Mouse (Mus musculus) thymus, adult 2 months (tissue): Measurements from ENCODE around the gene Vmn1r48. TPM values are rescaled to one million over a fixed set of nuclear protein-coding genes. Genes with fewer than 3 reads are reported as not detected.
"Not testable (repeated sequence)": the region's sequence is repeated elsewhere in the genome, so short reads cannot be mapped to it uniquely, and the experiment has no call there.

Experiments
- DNase-seq: peaks from one replicate; pipeline ENCODE4 v3.0.0; 2021
- H3K27ac ChIP-seq: fragments of 200-500 bp; 2 replicates; pipeline ENCODE4 v1.5.1; 2012; ENCODE audit warnings: low read length, control low read depth; ENCODE audit not compliant: control insufficient read depth, insufficient read depth
- H3K27me3 ChIP-seq: fragments of 200-500 bp; 2 replicates; pipeline ENCODE4 v1.6.1; 2012; ENCODE audit warnings: mild to moderate bottlenecking, low read length, moderate library complexity, mixed read lengths; ENCODE audit not compliant: control insufficient read depth, insufficient read depth
- H3K36me3 ChIP-seq: fragments of 200-500 bp; 2 replicates; pipeline ENCODE4 v1.6.1; 2012; ENCODE audit warnings: mild to moderate bottlenecking, low read length, moderate library complexity; ENCODE audit not compliant: control insufficient read depth, insufficient read depth
- H3K4me1 ChIP-seq: fragments of 200-500 bp; replicated peaks from 2 replicates; pipeline ENCODE4 v1.6.1; 2012; ENCODE audit warnings: low read length; ENCODE audit not compliant: control insufficient read depth, insufficient read depth
- H3K4me3 ChIP-seq: fragments of 200-500 bp; 2 replicates; pipeline ENCODE4 v1.5.1; 2012; ENCODE audit warnings: mild to moderate bottlenecking, low read length, control low read depth, moderate library complexity; ENCODE audit not compliant: control insufficient read depth, insufficient read depth
- CTCF ChIP-seq: fragments of 200-500 bp; IDR thresholded peaks from 2 replicates; pipeline ENCODE4 v1.5.1; 2012; ENCODE audit warnings: mild to moderate bottlenecking, control low read depth, low read length, moderate library complexity, borderline replicate concordance; ENCODE audit not compliant: control insufficient read depth, poor library complexity, insufficient read depth; ENCODE audit errors: extremely low read depth
- POLR2A ChIP-seq: fragments of 200-500 bp; IDR thresholded peaks from 2 replicates; pipeline ENCODE4 v1.6.1; 2012; ENCODE audit warnings: mild to moderate bottlenecking, low read length, control low read depth, moderate library complexity; ENCODE audit not compliant: control insufficient read depth, poor library complexity, insufficient read depth; ENCODE audit errors: extremely low read depth
- WGBS: fragments of 180-500 bp; shearing (Covaris S2); methylation state at CpG from one replicate; pipeline ENCODE4 v1.1.7; 2018; 5-methylcytosine and 5-hydroxymethylcytosine counted together
- polyA plus RNA-seq: library from polyadenylated mRNA; depleted of rRNA; stranded (reverse); fragments of >200 nt; gene quantifications from 2 replicates; pipeline ENCODE4 v1.2.3, GENCODE M21; 2012; rRNA removed

The Vmn1r48 gene
- not detected in 2 replicates for polyA plus RNA-seq

DNA sequence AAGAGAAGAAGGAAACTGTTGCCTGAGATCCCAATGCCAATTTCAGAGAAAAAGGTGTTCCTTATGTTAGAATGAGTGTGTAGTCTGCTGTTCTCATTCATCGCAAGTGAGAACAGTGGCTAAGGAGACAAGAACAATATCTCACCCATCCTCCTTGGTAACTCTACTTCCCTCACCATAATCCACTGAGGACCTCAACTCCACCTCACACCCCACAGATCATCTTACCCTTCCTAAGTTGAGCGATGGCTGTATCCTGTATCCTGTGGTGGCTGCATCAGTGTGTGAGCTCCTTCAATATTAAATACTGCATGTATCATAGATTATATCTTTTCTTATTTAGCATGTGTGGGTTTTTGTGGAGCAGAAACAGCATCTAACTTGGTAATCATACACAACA lies at the start of gene Vmn1r48:
TSS of gene Vmn1r48 (minus strand) at position 101 of the 400 bp plus-strand sequence.
- no CpG with 5 or more reads among the region's 2 CpGs for WGBS
- not testable (repeated sequence) for H3K27ac ChIP-seq, H3K4me3 ChIP-seq, DNase-seq, H3K36me3 ChIP-seq, H3K27me3 ChIP-seq, H3K4me1 ChIP-seq

DNA sequence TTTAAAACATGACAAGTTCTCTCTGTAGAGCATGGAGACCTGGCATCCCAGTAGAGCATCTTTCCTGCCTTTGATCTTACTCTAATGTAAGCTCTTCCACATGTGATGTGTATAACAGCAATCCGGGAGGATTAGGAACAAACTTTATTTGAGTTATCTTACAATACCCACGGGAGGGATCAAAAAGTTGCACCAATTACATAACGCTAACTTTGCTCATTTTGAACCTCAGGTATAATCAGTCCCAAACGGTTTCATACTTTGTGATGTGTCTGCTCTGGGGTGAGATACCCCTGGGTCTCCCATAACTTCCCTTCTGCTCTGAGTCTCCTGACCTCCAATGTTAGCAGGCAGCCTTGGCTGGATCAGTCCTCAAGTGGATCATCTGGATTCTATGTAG lies 41.8 kb upstream of the Vmn1r48 start, which contains the start of gene Vmn1r49:
TSS of gene Vmn1r49 (minus strand) at position 101 of the 400 bp plus-strand sequence.
- Histone ChIP-seq H3K36me3 (no peaks in the 10 kb centered on the region), H3K27me3 (no peaks in the 10 kb centered on the region), H3K4me1 (no peaks in the 10 kb centered on the region), H3K27ac (no peak within 1 kb of the TSS), H3K4me3 (no peak within 1 kb of the TSS)
- no peak for DNase-seq
- TF ChIP-seq POLR2A (no peak), CTCF (no peak)
- 88% methylated on average over 4 of the region's 4 CpGs for WGBS

DNA sequence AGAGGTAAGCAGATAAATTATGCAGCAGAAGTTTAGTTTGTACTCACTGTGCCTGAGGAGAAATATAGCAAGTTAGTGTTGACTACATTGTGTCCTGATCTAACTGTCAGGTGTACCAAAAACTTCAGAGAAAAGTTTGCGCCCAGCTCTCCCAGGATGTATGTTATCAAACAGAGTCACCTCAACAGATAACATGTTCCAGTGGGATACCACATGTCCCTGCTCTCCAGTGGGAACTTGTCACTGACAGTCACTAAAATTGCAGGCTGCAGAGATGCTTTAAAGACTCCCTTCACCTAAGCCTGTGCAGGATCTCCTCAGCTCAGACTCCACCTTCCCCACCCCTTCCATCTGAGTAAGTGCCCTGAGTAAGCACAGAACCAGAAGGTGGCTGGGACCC lies 20.8 kb downstream of the Vmn1r48 start, which contains the start of gene Vmn1r47:
TSS of gene Vmn1r47 (plus strand) at position 301 of the 400 bp plus-strand sequence.
- DNase-seq: not testable (repeated sequence)
- 82% methylated on average over 1 of the region's 1 CpGs for WGBS

DNA sequence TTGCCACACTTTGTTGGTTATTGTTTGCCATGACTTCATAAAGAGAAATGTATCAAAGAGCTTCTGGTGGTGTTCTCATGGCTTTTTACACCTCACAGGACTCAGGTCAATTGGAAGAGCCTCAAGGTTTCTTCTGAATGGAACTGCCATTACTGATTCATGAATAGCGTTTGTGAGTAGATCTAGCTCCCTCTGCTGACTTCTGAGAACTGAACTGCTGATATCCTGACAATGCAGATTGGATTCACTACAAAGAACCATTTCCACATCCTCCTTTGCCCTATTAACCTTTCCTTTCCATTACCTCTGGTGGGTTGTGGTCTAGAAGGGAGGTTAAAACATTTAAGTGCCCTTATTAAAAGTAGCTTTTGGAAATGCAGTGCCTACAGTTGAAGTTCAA lies 50.7 kb downstream of the Vmn1r48 start:
- no peaks in the 10 kb centered on the region for H3K36me3 ChIP-seq
- no peak overlapping the region for H3K4me3 ChIP-seq
- 34% methylated on average over 1 of the region's 1 CpGs for WGBS
- H3K4me1 ChIP-seq: no peaks in the 10 kb centered on the region
- TF ChIP-seq POLR2A: no peak
- TF ChIP-seq CTCF: no peak
- no peaks in the 10 kb centered on the region for H3K27me3 ChIP-seq
- DNase-seq: no peak
- H3K27ac ChIP-seq: no peak overlapping the region

More for the DNA sequence above, 20.8 kb downstream of the Vmn1r48 start, which contains the start of gene Vmn1r47:
- not testable (repeated sequence) for H3K36me3 ChIP-seq, H3K4me1 ChIP-seq, H3K4me3 ChIP-seq, H3K27me3 ChIP-seq, H3K27ac ChIP-seq

Other genes starting within 250 kb of the Vmn1r48 start
- gene Vmn1r42, start 160.4 kb downstream of the Vmn1r48 start, polyA plus RNA-seq: not detected in 2 replicates
- not detected in 2 replicates for gene Vmn1r43, start 160.4 kb downstream of the Vmn1r48 start, polyA plus RNA-seq
- gene Vmn1r44, start 153.2 kb downstream of the Vmn1r48 start, polyA plus RNA-seq: not detected in 2 replicates
- gene Vmn1r45, start 96.2 kb downstream of the Vmn1r48 start, polyA plus RNA-seq: not detected in 2 replicates
- not detected in 2 replicates for gene Vmn1r46, start 67.5 kb downstream of the Vmn1r48 start, polyA plus RNA-seq
- gene Vmn1r47, start 20.7 kb downstream of the Vmn1r48 start, polyA plus RNA-seq: not detected in 2 replicates
- gene Vmn1r49, start 41.7 kb upstream of the Vmn1r48 start, polyA plus RNA-seq: not detected in 2 replicates
- not detected in 2 replicates for gene Vmn1r50, start 64.6 kb upstream of the Vmn1r48 start, polyA plus RNA-seq
- gene Vmn1r51, start 85.8 kb upstream of the Vmn1r48 start, polyA plus RNA-seq: not detected in 2 replicates
- not detected in 2 replicates for gene Vmn1r52, start 138.0 kb upstream of the Vmn1r48 start, polyA plus RNA-seq
- gene V1ra8, start 166.0 kb upstream of the Vmn1r48 start, polyA plus RNA-seq: not detected in 2 replicates
- not detected in 2 replicates for gene Vmn1r53, start 187.6 kb upstream of the Vmn1r48 start, polyA plus RNA-seq
- gene Vmn1r54, start 209.5 kb upstream of the Vmn1r48 start, polyA plus RNA-seq: not detected in 2 replicates